Mouse (Mus musculus): ENCODE measurements around the gene Gas2l3. TPM values are rescaled to one million over a fixed set of nuclear protein-coding genes. Genes with fewer than 3 reads are reported as not detected.
A peak's percentile ranks its signal among the peaks of the same experiment; 100 is the strongest.

The Gas2l3 gene
- total and polyA plus RNA-seq, 3 experiments, result 0.05 to 7.4 TPM; not detected in 1

- Histone ChIP-seq H3K4me1 (ENCODE audit: insufficient read depth, low read depth, low read length) (no peaks in the 10 kb centered on the region), H3K9me3 (replicated peaks) (0 out of 2 replicates have a peak, but pooled peaks cover under 1% of the 10 kb centered on the region), H3K36me3 (replicated peaks) (no peaks in the 10 kb centered on the region), H3K27me3 (ENCODE audit: insufficient read depth, low read length) (no peaks in the 10 kb centered on the region), H3K4me3 (ENCODE audit: low read depth, low read length) (no peak overlapping the region)
- ATAC-seq (ENCODE audit: extremely low read depth, insufficient number of reproducible peaks, low FRiP score, poor library complexity, severe bottlenecking), result no peak
- TF ChIP-seq CTCF (IDR thresholded peaks at IDR 0.05; ENCODE audit: low read depth, low read length), result no peak
- TF ChIP-seq TAL1 (conservative IDR thresholded peaks at IDR 0.05; ENCODE audit: low read depth, low read length), result no peak
- no peak for TF ChIP-seq POLR2AphosphoS5 (IDR thresholded peaks at IDR 0.05; ENCODE audit: insufficient replicate concordance, low read depth, low read length)
- no peak for TF ChIP-seq GATA2 (IDR thresholded peaks at IDR 0.05; ENCODE audit: borderline replicate concordance, low read depth, low read length)
- TF ChIP-seq GATA1 (IDR thresholded peaks at IDR 0.05; ENCODE audit: borderline replicate concordance, low read length), result no peak
- no peak for DNase-seq (ENCODE audit: low spot score)
Measured at GRCm38 (mm10) chr10:89464760-89465405, 21.1 kb upstream of the Gas2l3 start.

GRCm38 (mm10) chr10:89462890-89463289 is 19.1 kb upstream of the Gas2l3 start:
- Histone ChIP-seq H3K9me3 (replicated peaks) (no peaks in the 10 kb centered on the region), H3K4me3 (ENCODE audit: low read depth, low read length) (no peak overlapping the region), H3K4me1 (ENCODE audit: insufficient read depth, low read depth, low read length) (no peaks in the 10 kb centered on the region), H3K36me3 (replicated peaks) (no peaks in the 10 kb centered on the region), H3K27me3 (ENCODE audit: insufficient read depth, low read length) (no peaks in the 10 kb centered on the region)
- ATAC-seq (ENCODE audit: extremely low read depth, insufficient number of reproducible peaks, low FRiP score, poor library complexity, severe bottlenecking), result no peak
- DNase-seq (ENCODE audit: low spot score), result no peak
- TF ChIP-seq GATA1 (IDR thresholded peaks at IDR 0.05; ENCODE audit: borderline replicate concordance, low read length) (no peak), CTCF (IDR thresholded peaks at IDR 0.05; ENCODE audit: low read depth, low read length) (no peak), TAL1 (conservative IDR thresholded peaks at IDR 0.05; ENCODE audit: low read depth, low read length) (no peak), GATA2 (IDR thresholded peaks at IDR 0.05; ENCODE audit: borderline replicate concordance, low read depth, low read length) (no peak), POLR2AphosphoS5 (IDR thresholded peaks at IDR 0.05; ENCODE audit: insufficient replicate concordance, low read depth, low read length) (no peak)

- Histone ChIP-seq H3K36me3 (replicated peaks) (no peaks in the 10 kb centered on the region), H3K4me1 (ENCODE audit: insufficient read depth, low read depth, low read length) (no peaks in the 10 kb centered on the region), H3K27me3 (ENCODE audit: insufficient read depth, low read length) (no peaks in the 10 kb centered on the region), H3K4me3 (ENCODE audit: low read depth, low read length) (no peak overlapping the region), H3K9me3 (replicated peaks) (no peaks in the 10 kb centered on the region)
- peak; percentile 20; the same call in 1 of the 2 replicates for TF ChIP-seq CTCF (IDR thresholded peaks at IDR 0.05; ENCODE audit: low read depth, low read length)
- TF ChIP-seq POLR2AphosphoS5 (IDR thresholded peaks at IDR 0.05; ENCODE audit: insufficient replicate concordance, low read depth, low read length), result no peak
- DNase-seq (ENCODE audit: low spot score) (peak; percentile 14), ATAC-seq (ENCODE audit: extremely low read depth, insufficient number of reproducible peaks, low FRiP score, poor library complexity, severe bottlenecking) (peak; percentile 45; the same call in 1 of the 2 replicates)
Measured at GRCm38 (mm10) chr10:89461856-89462507, 18.2 kb upstream of the Gas2l3 start.

GRCm38 (mm10) chr10:89460972-89461371 is 17.2 kb upstream of the Gas2l3 start:
- Histone ChIP-seq H3K9me3 (replicated peaks) (no peaks in the 10 kb centered on the region), H3K36me3 (replicated peaks) (no peaks in the 10 kb centered on the region), H3K4me3 (ENCODE audit: low read depth, low read length) (no peak overlapping the region), H3K27me3 (ENCODE audit: insufficient read depth, low read length) (no peaks in the 10 kb centered on the region), H3K4me1 (ENCODE audit: insufficient read depth, low read depth, low read length) (no peaks in the 10 kb centered on the region)
- no peak for TF ChIP-seq GATA2 (IDR thresholded peaks at IDR 0.05; ENCODE audit: borderline replicate concordance, low read depth, low read length)
- no peak for DNase-seq (ENCODE audit: low spot score)
- no peak for ATAC-seq (ENCODE audit: extremely low read depth, insufficient number of reproducible peaks, low FRiP score, poor library complexity, severe bottlenecking)

- H3K4me1 ChIP-seq (ENCODE audit: insufficient read depth, low read depth, low read length), result no peaks in the 10 kb centered on the region
- TF ChIP-seq TAL1 (conservative IDR thresholded peaks at IDR 0.05; ENCODE audit: low read depth, low read length) (no peak), GATA1 (IDR thresholded peaks at IDR 0.05; ENCODE audit: borderline replicate concordance, low read length) (no peak), GATA2 (IDR thresholded peaks at IDR 0.05; ENCODE audit: borderline replicate concordance, low read depth, low read length) (no peak), CTCF (IDR thresholded peaks at IDR 0.05; ENCODE audit: low read depth, low read length) (no peak), POLR2AphosphoS5 (IDR thresholded peaks at IDR 0.05; ENCODE audit: insufficient replicate concordance, low read depth, low read length) (no peak)
- DNase-seq (ENCODE audit: low spot score), result no peak
Measured at GRCm38 (mm10) chr10:89458770-89459169, 15.0 kb upstream of the Gas2l3 start.

GRCm38 (mm10) chr10:89453794-89454193 is 10.0 kb upstream of the Gas2l3 start:
- TF ChIP-seq CTCF (IDR thresholded peaks at IDR 0.05; ENCODE audit: low read depth, low read length) (no peak), GATA2 (IDR thresholded peaks at IDR 0.05; ENCODE audit: borderline replicate concordance, low read depth, low read length) (no peak), TAL1 (conservative IDR thresholded peaks at IDR 0.05; ENCODE audit: low read depth, low read length) (no peak), POLR2AphosphoS5 (IDR thresholded peaks at IDR 0.05; ENCODE audit: insufficient replicate concordance, low read depth, low read length) (no peak), GATA1 (IDR thresholded peaks at IDR 0.05; ENCODE audit: borderline replicate concordance, low read length) (no peak)
- Histone ChIP-seq H3K4me1 (ENCODE audit: insufficient read depth, low read depth, low read length) (no peaks in the 10 kb centered on the region), H3K36me3 (replicated peaks) (no peaks in the 10 kb centered on the region), H3K4me3 (ENCODE audit: low read depth, low read length) (no peak overlapping the region), H3K27me3 (ENCODE audit: insufficient read depth, low read length) (no peaks in the 10 kb centered on the region), H3K9me3 (replicated peaks) (peaks cover 8% of the 10 kb centered on the region)
- no peak for DNase-seq (ENCODE audit: low spot score)
- ATAC-seq (ENCODE audit: extremely low read depth, insufficient number of reproducible peaks, low FRiP score, poor library complexity, severe bottlenecking), result no peak

More at GRCm38 (mm10) chr10:89458770-89459169, 15.0 kb upstream of the Gas2l3 start:
- no peak for ATAC-seq (ENCODE audit: extremely low read depth, insufficient number of reproducible peaks, low FRiP score, poor library complexity, severe bottlenecking)
- Histone ChIP-seq H3K9me3 (replicated peaks) (no peaks in the 10 kb centered on the region), H3K27me3 (ENCODE audit: insufficient read depth, low read length) (no peaks in the 10 kb centered on the region), H3K4me3 (ENCODE audit: low read depth, low read length) (no peak overlapping the region), H3K36me3 (replicated peaks) (no peaks in the 10 kb centered on the region)

Data from G1E (cell line).